Mouse (Mus musculus) left cerebral cortex, postnatal 4 days (tissue): ENCODE measurements around the gene Rrad. TPM values are rescaled to one million over a fixed set of nuclear protein-coding genes. Genes with fewer than 3 reads are reported as not detected.
A peak's percentile ranks its signal among the peaks of the same experiment; 100 is the strongest.

ENCODE experiments used
- DNase-seq: peaks from one replicate; pipeline ENCODE4 v3.0.0-alpha.2; 2022
- intact Hi-C: fragments of 180-260 bp; cut with DNase I; formaldehyde crosslinking; loops from one replicate; pipeline ENCODE4 v1.15.1; 2025
- total RNA-seq, 2 experiments: library from RNA; stranded (reverse); gene quantifications; 2 replicates each; pipeline ENCODE4 v1.2.3; 2021

Gene Rrad
- total RNA-seq, 2 experiments from 2014 or later, result 3.2 to 3.3 TPM

DNA sequence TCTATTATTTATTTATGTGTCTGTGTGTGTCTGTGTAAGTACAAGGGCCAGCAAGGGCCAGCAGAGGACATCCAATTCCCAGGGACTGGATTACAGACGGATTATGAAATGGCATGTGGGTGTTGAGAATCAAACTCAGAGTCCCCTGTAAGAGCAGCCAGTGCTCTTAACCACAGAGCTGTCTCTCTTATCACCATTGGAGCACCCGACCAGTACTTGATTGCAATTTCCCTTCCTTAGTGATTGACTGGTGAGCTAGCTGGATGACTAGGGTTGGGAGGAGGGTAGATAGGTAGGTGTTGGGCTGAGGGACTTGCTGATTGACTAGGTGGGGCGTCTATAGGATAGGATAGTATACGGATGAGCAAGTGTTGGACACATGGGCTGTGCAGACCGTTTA, 10.4 kb downstream of the Rrad start:
- no peak for DNase-seq
- intact Hi-C loops, result no loop called here

DNA sequence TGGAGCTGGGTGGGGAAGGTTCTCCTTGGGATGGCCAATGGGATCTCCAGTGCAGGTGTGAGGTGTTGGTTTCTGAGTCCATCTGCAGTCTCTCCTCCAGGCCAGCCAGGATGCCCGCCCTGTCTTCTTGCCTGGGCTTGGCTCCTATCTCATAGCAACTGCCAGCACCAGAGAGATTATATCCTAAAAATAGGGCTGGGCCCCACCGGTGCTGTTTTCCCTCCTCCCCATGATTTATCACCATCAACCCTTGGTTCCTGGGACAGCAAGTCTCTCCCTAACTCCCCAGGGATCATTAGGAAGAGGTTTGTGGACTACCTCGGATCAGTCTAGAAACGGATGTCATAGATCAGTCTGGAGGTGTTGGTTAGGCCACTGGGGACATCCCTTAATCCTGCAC, 18.0 kb downstream of the Rrad start:
- intact Hi-C loops, result no loop called here
- no peak for DNase-seq

DNA sequence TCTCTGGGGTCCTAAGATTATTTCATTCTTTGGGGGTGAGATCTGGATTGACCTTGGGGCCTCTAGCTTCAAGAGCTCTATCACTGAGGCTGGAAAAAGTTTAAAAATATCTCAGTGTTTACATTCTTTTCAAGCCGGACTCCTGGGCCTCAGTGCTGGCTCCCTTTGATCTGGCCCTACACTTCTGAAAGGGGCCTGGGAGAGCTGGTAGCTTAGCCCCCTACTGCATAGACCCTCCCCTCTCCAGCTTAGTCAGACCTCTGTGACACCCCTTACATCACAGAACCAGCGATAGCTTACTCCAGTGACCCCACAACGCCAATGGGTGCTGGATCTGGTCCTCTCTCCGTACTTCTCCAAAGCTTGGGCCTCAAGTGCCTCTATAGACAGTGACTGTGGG, 19.5 kb downstream of the Rrad start:
- DNase-seq, result no peak
- intact Hi-C loops, result no loop called here

DNA sequence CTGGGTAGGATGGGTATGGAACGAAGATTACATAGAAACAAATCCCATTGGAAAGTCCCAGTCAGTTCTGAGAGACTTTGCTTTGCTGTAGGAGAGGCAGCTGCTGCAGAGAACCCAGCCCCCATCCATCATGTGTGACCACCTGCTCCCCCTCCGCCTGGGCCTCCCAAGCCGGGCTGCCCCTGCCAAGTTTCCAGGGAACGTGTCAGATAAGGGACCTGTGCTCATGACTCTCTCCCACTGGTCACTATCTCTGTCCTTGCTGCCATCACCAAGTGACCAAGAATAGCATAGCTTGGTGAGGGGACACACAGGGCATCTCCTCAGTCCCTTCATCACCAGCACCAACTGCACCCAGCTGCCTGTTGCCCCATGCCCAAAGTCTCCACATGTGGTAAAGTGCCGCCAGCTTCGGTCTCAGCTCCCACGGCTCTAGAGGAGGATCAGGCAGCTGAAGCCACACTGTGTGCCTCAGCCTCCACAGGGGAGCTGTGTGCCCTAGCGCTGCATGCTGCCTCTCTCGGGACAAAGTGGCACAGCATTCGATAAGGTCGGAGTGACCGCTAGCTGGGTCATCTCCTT, 20.9 kb downstream of the Rrad start:
- DNase-seq, result peak; percentile 66
- intact Hi-C loops, result no loop called here

DNA sequence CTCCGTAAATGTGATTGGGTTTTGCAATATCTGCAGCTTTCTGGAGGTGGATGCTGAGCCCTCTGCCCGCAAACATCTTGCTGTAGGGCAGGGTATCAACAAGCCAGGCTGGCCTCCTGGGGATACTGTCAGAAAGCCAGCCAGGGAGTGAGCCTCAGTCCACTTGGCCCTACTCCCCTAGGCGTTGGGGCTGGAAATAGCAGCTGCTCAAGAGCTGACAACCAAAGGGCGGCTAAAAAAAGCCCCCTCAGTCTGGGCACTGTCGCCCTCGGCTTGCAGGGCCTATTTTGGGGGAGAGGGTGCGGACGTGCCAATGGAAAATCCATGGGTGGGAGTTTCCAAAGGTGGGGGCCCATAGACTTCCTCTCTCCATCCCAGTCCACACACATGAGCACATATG, 21.9 kb downstream of the Rrad start:
- DNase-seq, result peak; percentile 41
- intact Hi-C loops, result no loop called here

DNA sequence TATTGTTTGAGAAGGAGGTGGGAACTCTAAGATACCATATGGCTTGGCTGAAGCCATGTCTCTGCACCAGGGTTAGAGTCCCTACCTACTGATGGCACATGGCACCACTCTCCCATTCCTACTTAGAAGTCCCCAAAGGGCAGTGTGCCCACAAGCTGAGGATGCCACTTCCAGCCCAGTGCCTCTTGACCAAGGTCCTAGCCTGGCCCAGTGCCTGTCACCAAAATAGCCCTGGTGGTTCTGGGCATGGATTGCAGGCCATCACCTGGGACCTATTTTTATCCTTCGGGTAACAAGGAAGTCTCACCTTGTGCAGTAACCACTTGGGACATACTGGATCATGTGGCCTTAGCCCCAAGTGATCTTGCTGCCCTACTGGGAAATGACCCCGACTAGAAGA, 23.2 kb downstream of the Rrad start:
- DNase-seq, result no peak
- intact Hi-C loops, result no loop called here

DNA sequence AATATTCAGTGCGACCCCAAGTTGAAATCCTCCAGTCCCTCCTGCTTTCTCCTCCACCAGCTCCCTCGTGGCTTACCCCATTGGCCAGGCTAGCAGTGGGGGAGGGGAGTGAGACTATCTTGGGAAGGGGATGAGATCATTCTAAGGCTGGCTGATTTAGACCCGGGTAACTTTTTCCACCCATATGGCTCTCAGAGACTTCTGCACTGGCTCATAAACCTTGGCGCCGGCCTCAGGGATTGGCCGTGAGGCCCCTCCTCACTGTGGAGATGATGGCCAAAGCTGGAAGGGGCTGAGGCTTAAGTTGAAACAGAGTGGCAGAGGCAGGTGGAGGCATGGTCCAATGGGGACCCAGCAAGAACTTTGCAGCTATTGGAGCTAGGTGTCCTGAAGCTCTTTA, 24.8 kb downstream of the Rrad start:
- intact Hi-C loops, result no loop called here
- DNase-seq, result no peak

DNA sequence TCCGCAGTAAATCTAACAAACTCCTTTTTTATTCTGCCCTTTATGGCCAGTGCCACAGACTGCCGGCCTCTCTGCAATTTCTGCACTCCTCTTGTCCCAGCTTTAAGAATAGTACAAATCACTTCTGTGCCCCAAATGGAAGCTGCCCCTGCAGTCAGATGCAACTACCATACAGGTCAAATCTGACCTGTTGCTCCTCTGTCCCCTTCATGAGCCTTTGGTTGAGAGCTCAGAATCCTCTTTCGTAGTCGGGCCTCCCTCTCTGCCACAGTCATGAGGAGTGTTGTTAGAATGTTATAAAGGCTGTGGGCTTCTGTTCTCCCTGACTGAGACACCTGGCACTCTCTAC, 27.9 kb downstream of the Rrad start:
- intact Hi-C loops, result no loop called here
- no peak for DNase-seq

DNA sequence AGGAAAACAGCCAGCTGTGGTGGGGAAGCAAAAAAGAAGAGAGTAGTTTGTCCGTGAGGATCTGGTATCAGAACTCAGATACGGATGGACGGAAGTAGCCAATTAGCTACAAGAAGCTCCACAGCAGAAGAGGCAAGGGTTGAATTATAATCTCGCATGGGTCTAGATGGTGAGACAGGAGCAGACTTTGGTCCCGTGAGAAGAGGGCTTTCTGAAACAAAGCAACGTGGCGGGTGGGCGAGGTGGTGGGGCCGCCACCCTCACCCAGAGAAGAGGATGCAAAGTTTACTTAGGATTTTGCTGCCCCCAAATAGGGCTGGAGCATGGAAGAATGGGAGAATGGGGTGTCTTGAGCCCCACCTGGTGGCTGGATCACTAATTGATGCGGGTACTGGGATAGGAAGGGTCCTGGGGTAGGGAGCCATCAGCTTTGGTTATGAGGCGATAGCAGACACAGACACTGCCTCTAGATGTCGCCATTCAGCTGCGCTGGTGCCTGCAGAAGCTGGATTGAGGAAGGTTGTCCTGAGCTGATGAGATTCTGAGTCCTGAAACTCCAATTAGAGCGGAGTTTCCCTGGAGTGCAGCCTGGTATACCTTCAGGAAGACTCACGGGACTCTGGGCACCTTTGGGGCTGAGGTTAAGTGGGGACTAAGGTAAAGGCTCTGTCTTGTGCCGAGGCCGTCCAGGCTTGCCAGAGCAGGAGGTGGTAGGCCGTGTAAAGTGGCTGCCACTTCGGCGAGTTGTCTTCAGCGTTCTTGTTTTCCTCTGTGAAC, 28.5 kb downstream of the Rrad start:
- DNase-seq, result peak; percentile 88
- intact Hi-C loops, result no loop called here

DNA sequence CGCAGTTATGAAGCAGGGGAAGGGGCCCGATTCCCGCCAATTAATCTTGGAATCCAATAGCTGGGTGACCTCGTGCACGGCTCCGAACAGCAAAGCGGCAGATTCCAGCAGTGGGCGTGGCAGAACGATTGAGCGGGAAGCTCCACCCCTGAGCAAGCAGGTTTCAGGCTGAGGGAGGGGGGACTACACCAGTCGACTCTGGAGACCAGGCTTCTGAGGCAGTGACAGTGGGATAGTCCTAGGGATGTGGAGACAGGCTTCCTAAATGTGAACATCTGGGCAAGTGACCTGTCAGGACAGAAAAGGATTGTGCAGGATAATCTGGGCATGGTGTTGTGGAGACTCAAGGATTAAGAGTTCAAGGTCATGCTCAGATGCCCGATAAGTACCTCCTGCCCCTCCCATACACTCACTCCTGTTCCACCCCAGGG, 29.2 kb downstream of the Rrad start:
- intact Hi-C loops, result no loop called here
- no peak for DNase-seq

DNA sequence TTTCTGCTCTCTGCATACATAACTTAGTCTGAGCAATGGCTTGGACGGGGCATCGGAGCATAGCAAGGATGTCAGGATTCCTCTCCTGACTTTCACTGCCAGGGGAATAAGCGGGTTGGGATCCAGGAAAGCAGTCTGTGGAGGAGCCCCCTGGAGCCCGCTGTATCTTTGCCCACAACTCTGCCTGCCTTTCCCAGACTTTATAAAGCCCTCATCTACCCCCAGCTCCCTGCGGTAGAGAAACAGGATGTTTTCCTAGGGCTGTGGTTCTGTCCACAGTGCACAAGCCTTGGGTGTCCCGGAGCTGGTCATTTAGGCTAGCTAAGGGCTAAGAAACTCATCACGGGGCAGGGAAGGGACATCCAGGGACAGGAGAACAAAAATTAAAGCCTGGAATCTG, 29.7 kb downstream of the Rrad start:
- no peak for DNase-seq
- intact Hi-C loops, result no loop called here

DNA sequence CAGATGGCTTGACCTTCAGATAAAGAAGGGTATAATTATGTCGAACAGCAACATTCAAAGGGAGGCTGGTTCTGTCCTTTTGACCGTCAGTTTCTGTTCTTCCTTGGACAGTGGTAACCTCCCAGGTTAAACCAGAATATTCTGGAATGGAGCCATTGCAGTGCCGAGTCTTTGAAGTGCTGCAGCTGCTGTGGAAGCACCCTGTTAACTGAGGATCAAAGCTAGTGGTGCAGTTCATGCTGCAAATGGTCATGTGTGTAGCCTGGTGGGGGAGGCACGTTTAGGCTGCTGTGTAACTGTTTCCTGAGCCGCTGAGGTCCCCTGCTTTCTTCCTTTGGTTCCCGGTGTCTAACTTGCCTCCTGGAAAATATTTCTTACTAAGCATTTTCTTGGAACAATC, 32.6 kb downstream of the Rrad start:
- intact Hi-C loops, result no loop called here
- no peak for DNase-seq

DNA sequence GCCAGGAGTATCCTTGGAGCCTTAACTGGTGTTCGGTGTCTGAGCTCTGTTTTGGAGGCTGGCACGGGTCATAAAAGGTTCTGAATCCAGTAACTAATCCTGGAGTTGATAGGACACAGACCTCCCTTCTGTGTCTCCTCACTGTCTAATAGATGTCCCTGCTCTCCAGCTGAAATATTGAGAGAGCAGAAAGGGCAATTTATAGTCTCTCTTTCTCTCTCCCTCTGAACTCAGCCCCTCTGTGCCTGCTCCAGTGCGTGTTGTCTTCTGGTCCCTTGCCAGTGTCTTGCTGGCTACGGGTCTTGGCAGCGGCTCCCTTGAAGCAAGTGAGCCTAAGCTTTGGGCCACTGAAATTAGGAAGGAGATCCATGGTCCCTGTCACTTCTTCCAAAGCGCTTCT, 33.5 kb downstream of the Rrad start:
- DNase-seq, result no peak
- intact Hi-C loops, result no loop called here

DNA sequence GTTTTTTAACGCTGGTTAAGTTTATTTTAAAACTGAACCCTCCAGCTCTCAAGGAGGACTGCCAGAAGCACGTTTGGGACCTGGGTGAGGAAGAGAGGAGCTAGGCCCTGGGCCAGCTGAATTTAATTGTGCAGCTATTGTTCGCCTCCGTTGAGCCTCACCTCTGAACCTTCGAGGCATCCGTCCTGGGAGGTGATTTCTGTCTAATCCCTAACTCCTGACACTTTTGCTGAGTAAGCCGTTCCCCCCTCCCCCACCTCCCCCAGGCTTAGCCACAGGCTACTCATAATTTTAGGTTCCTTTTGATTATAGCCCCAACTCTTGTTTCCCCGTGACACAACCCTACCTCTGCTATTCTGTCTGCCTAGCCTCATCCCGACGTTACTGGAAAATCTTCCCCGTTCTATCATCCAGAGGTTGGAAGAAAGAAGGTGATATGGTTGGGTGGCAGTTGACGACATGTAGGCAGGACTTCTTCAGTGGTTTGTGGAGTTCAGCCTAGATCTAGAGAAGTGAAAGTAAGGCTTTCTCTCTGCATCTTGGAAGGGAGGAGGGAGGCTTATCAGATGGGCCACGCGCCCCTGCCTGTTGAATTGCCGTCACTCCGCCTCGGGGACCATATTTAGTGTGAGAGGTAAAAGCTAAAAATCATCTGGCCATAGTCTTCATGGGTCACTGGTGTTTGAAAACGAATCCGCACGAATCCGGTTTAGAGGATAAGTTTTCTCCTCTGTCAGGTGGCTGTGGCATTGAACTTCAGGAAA, 35.2 kb downstream of the Rrad start:
- intact Hi-C loops, result no loop called here

DNA sequence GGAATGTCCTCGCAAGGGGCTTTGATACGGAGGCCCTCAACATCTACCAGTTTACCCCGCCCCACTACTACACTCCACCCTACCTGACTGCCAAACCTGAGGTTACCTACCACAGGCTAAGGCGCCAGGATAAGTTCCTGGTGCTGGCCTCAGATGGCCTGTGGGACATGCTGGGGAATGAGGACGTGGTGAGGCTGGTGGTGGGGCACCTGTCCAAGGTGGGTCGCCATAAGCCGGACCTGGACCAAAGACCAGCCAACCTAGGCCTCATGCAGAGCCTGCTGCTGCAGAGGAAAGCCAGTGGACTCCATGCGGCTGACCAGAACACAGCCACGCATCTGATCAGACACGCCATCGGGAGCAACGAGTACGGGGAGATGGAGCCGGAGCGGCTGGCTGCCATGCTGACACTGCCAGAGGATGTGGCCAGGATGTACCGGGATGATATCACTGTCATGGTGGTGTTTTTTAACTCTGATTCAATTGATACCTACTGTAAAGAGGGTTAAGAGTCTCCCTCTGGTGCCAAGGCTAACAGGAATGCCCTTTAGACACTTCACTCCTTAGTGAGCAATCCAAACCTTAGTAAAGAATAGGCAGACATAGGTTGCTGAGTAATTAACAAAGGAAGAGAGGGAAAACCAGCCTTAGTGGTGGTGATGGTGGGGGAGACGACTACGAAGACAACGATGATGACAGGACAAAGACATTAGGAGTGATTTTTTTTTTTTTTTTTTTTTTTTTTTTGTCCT, 36.3 kb downstream of the Rrad start:
- intact Hi-C loops, result no loop called here

More for the DNA sequence above, 35.2 kb downstream of the Rrad start:
- DNase-seq, result no peak

DNA sequence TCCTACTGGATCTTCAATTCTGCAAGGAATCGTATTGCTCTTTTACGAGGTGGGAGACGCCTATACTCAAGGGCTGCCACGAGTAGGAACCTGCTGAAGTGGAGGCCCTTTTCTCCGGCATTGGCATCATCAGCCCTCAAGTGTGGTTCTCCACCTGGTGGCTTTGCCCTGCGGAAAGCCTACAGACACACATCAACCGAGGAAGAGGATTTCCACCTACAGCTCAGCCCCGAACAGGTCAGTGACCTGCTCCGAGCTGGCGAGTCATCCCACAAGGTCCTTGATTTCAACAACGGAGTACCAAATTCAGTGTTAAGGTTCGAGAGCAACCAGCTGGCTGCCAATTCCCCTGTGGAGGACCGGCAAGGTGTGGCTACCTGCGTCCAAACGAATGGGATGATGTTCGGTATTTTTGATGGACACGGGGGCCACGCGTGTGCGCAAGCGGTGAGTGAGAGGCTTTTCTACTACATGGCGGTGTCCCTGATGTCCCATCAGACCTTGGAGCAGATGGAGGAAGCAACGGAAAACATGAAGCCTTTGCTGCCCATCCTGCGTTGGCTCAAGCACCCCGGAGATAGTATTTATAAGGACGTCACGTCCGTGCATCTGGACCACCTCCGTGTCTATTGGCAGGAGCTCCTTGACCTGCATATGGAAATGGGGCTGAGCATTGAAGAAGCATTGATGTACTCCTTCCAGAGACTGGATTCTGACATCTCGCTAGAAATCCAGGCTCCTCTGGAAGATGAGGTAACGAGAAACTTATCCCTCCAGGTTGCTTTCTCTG, 37.4 kb downstream of the Rrad start:
- DNase-seq, result no peak
- intact Hi-C loops, result no loop called here

More for the DNA sequence above, 36.3 kb downstream of the Rrad start:
- no peak for DNase-seq

DNA sequence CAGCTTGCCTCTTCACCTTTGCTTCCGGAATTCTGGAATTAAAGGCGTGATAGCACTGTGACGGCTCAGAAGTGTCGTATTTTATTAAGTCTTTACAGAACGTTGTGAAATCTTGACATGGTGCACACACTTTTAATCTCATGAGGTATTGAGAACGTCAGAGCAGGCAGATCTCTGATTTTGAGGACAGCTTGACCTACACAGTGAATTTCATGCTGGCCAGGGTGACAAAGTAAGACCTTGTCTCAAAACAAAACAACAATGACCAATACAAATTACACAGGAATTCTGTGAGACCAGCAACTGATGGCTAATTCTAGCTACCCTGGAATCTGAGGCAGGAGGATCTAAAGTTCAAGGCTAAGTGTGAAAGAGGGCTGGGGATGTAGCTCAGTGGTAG, 38.6 kb downstream of the Rrad start:
- intact Hi-C loops, result no loop called here

DNA sequence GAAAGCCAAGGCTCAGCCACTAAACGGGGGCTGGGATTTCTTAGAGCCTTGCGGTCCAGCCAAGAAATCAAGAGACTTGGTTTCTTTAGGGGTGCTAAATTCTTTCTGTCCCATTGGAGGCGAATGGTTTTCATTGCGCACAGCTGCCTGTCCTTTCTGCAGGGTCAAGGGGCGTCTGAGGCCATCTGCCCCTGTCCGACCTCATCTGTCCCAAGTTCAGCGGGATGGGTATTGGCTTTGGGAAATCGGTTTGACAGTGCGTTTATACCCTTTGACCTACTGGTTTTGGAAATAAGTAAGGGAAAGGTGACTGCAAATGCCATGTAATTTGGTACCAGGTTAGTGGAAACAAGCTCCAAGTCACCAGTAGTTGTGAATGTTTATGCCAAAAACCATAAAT, 39.3 kb downstream of the Rrad start:
- no peak for DNase-seq
- intact Hi-C loops, result no loop called here

More for the DNA sequence above, 38.6 kb downstream of the Rrad start:
- no peak for DNase-seq

DNA sequence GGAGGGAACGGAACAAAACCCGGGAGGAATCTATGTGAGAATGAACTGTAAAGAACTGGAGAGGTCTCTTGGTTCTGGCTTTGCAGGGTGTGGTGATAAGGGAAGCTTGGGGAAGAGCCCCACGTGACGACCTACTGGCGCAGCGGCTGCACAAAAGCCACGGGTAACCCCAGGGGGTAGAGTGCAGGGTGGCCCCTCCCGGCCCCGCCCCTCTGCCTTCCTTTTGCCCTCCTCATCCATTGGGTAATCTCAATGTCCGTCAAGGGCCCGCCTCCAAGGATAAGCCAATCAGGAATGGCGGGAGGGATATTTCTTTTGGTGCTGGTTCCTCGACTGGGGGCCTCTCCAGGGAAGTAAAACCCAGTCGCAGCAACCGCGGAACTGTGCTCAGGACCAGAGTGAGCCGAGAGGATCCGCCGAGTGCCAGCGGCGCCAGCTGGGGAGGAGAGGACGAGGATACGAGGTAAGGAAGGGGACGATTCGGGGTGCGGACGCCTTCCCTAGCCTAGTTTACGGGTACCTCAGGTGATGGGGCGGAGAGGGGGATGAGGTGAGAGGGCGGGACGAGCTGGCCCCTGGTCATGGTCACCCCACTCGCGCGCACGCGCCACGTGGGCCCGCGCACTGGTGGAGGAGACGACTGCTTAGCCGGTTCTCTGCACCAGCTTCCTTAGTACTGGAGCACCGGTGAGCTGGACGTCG, 39.8 kb downstream of the Rrad start, which contains the start of gene Pdp2:
TSS of gene Pdp2 (plus strand) at position 319 of the 702 bp plus-strand sequence.
- intact Hi-C loops, result no loop called here

DNA sequence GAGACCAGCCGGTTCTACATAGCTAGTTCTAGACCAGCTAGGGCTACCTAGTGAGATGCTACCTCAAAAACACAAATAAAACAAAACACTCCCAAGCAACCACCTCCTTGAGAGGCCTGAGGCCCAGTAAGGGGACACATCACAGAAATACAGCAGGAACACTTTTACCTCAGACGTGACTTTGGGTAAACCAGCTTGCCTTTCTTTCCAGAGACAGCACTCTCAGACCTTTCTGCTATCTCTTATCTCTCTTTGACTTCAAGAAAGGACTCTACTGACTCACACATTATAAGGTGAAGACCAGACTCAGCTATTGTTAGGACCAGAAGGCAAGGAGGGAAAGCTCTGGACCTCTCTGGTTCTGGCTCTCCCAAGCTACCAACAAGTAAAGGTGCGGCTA, 40.8 kb downstream of the Rrad start:
- DNase-seq, result no peak
- intact Hi-C loops, result no loop called here

More for the DNA sequence above, 39.8 kb downstream of the Rrad start, which contains the start of gene Pdp2:
- peak; percentile 94 for DNase-seq
